9 mouse cellular contexts compared by ENCODE assay signal in genomic region chr17:3442526-3443401, GRCm38 (mm10).
DNase-seq lines count a peak whose midpoint lies in the region; ATAC-seq and TF ChIP-seq lines count a peak whose summit lies in the region.
"Had no signal": no experiment of that assay in that cellular context is flagged by ENCODE, and none has a peak within 500 bp of the region (broad histone marks: within the 10 kb centered on the region; RNA-seq: fewer than 3 reads in every experiment).

No protein-coding gene starts in this region.

- H3K4me1 ChIP-seq in kidney, postnatal 0 days (replicated peaks; ENCODE audit: insufficient read depth, low read length): no peaks in the 10 kb centered on the region
- H3K4me1 ChIP-seq in hindbrain, postnatal 0 days (ENCODE audit: insufficient read depth, low read length): no peaks in the 10 kb centered on the region
- H3K4me1 ChIP-seq in neural tube, embryonic 15.5 days: peaks cover 12% of the 10 kb centered on the region; the same call in 1 of the 2 replicates

- WGBS in kidney, postnatal 0 days: 52% methylated on average over 10 of the region's 10 CpGs
- WGBS in hindbrain, postnatal 0 days: 33% methylated on average over 10 of the region's 10 CpGs
- 49% methylated on average over 10 of the region's 10 CpGs for WGBS in neural tube, embryonic 15.5 days

- ATAC-seq in kidney, postnatal 0 days (replicated peaks; ENCODE audit: low FRiP score, low read depth): no peak
- ATAC-seq in hindbrain, postnatal 0 days: peak; percentile 81
- peak; percentile 61; the same call in 1 of the 2 replicates for ATAC-seq in neural tube, embryonic 15.5 days (ENCODE audit: low FRiP score)

- no peaks in the 10 kb centered on the region for H3K9me3 ChIP-seq in kidney, postnatal 0 days (replicated peaks; ENCODE audit: low read length)
- H3K9me3 ChIP-seq in hindbrain, postnatal 0 days (ENCODE audit: low read length): no peaks in the 10 kb centered on the region
- H3K9me3 ChIP-seq in neural tube, embryonic 15.5 days (replicated peaks): no peaks in the 10 kb centered on the region

- H3K27me3 ChIP-seq in kidney, postnatal 0 days (ENCODE audit: insufficient read depth, low read length): no peaks in the 10 kb centered on the region
- H3K27me3 ChIP-seq in hindbrain, postnatal 0 days (ENCODE audit: insufficient read depth, low read length): no peaks in the 10 kb centered on the region
- no peaks in the 10 kb centered on the region for H3K27me3 ChIP-seq in neural tube, embryonic 15.5 days (replicated peaks)

- no peak overlapping the region for H3K9ac ChIP-seq in kidney, postnatal 0 days (ENCODE audit: low read depth, low read length)
- no peak overlapping the region for H3K9ac ChIP-seq in hindbrain, postnatal 0 days (replicated peaks; ENCODE audit: low read length)
- no peak overlapping the region for H3K9ac ChIP-seq in neural tube, embryonic 15.5 days (replicated peaks)

- no peak overlapping the region for H3K4me2 ChIP-seq in kidney, postnatal 0 days (ENCODE audit: low read length)
- H3K4me2 ChIP-seq in hindbrain, postnatal 0 days (ENCODE audit: low read depth, low read length): no peak overlapping the region
- H3K4me2 ChIP-seq in neural tube, embryonic 15.5 days: no peak overlapping the region

- no peak overlapping the region for H3K27ac ChIP-seq in kidney, postnatal 0 days
- peak overlapping the region; percentile 42; the same call in 1 of the 2 replicates for H3K27ac ChIP-seq in hindbrain, postnatal 0 days
- 0 out of 2 replicates have a peak overlapping the region, but pooled peaks have one; percentile 4 for H3K27ac ChIP-seq in neural tube, embryonic 15.5 days (replicated peaks)

- no peak for TF ChIP-seq CTCF in kidney, postnatal 0 days (IDR thresholded peaks at IDR 0.05; ENCODE audit: low read depth)
- no peak for TF ChIP-seq CTCF in hindbrain, postnatal 0 days (IDR thresholded peaks at IDR 0.05; ENCODE audit: low read depth)

- peak; percentile 32 for DNase-seq in kidney, postnatal 0 days (ENCODE audit: low spot score)
- no peak for DNase-seq in kidney, adult 11 months
- peak; percentile 48 for DNase-seq in right cerebral cortex, postnatal 4 days
- no peak for DNase-seq in right cerebral cortex, adult 18-20 months
- peak; percentile 74 for DNase-seq in hindbrain, postnatal 0 days (ENCODE audit: low spot score)
- DNase-seq in urinary bladder, postnatal 25 days (ENCODE audit: low spot score): no peak
- no peak for DNase-seq in thymus, postnatal 36 days
- DNase-seq: gastrocnemius, postnatal 10 days had no signal

- H3K36me3 ChIP-seq in kidney, postnatal 0 days (ENCODE audit: insufficient read depth, low read length): 0 out of 2 replicates have a peak, but pooled peaks cover 5% of the 10 kb centered on the region
- H3K36me3 ChIP-seq in hindbrain, postnatal 0 days (ENCODE audit: insufficient read depth, low read length): no peaks in the 10 kb centered on the region
- no peaks in the 10 kb centered on the region for H3K36me3 ChIP-seq in neural tube, embryonic 15.5 days

- no peak overlapping the region for H3K4me3 ChIP-seq in kidney, postnatal 0 days (replicated peaks; ENCODE audit: low read depth, low read length)
- H3K4me3 ChIP-seq in hindbrain, postnatal 0 days (ENCODE audit: low read length): no peak overlapping the region
- H3K4me3 ChIP-seq in neural tube, embryonic 15.5 days (replicated peaks): no peak overlapping the region

Comparison
In these comparisons a context has a peak if more than half of its experiments do, and no peak if none do; other contexts are left out.
1. DNase-seq: peak in kidney, postnatal 0 days (single experiment), right cerebral cortex, postnatal 4 days (single experiment) and hindbrain, postnatal 0 days (single experiment); none in kidney, adult 11 months (single experiment), right cerebral cortex, adult 18-20 months (single experiment), urinary bladder, postnatal 25 days (single experiment) and thymus, postnatal 36 days (0 of 2).